Mouse (Mus musculus) CH12.LX (cell line): ENCODE measurements around the gene Tc2n. TPM values are rescaled to one million over a fixed set of nuclear protein-coding genes. Genes with fewer than 3 reads are reported as not detected.

Experiments
- DNase-seq: peaks from one replicate; pipeline ENCODE4 v3.0.0-alpha.2; 2013; ENCODE audit errors: extremely low read depth
- H3K27ac ChIP-seq: 2 replicates; pipeline ENCODE4 v1.5.1; 2012; ENCODE audit warnings: low read depth, mild to moderate bottlenecking, control low read depth, moderate library complexity; ENCODE audit not compliant: insufficient read depth
- H3K27me3 ChIP-seq: replicated peaks from 2 replicates; pipeline ENCODE3; 2012; ENCODE audit warnings: inconsistent platforms
- H3K36me3 ChIP-seq, 2 experiments: replicated peaks in 1 of 2; 2 replicates each; pipeline versions ENCODE3 to v1.6.1; 2012; ENCODE audit warnings: inconsistent platforms in 1 of 2, low read length in 1 of 2, mild to moderate bottlenecking in 1 of 2, mixed read lengths in 1 of 2, moderate library complexity in 1 of 2; ENCODE audit not compliant: control insufficient read depth in 1 of 2, insufficient read depth in 1 of 2
- H3K4me1 ChIP-seq, 2 experiments: 2 replicates each; pipeline ENCODE4 v1.6.1; 2012; ENCODE audit warnings: inconsistent platforms in 1 of 2, moderate library complexity in 1 of 2; ENCODE audit not compliant: insufficient read depth in 2 of 2, control insufficient read depth in 1 of 2
- H3K4me2 ChIP-seq: 2 replicates; pipeline ENCODE4 v1.6.1; 2012; ENCODE audit warnings: low read depth, mild to moderate bottlenecking, control low read depth; ENCODE audit not compliant: poor library complexity, insufficient read depth, severe bottlenecking
- H3K4me3 ChIP-seq, 3 experiments: fragments of 150-350 bp in 1 of 3; sonication (generic) in 1 of 3; replicated peaks in 1 of 3; 2 replicates each; pipeline versions ENCODE3 to v1.5.1; 2011 to 2012; ENCODE audit warnings: low read depth in 2 of 3, low read length in 2 of 3, mild to moderate bottlenecking in 2 of 3, moderate library complexity in 2 of 3, control low read depth in 1 of 3, improper control_type of control experiment in 1 of 3, inconsistent platforms in 1 of 3, mixed read lengths in 1 of 3; ENCODE audit not compliant: poor library complexity in 1 of 3
- H3K79me2 ChIP-seq: replicated peaks from 2 replicates; pipeline ENCODE4 v1.6.1; 2012; ENCODE audit warnings: mild to moderate bottlenecking, moderate library complexity; ENCODE audit not compliant: control insufficient read depth, poor library complexity, insufficient read depth, severe bottlenecking; ENCODE audit errors: extremely low read depth
- H3K9ac ChIP-seq: 2 replicates; pipeline ENCODE4 v1.6.1; 2012; ENCODE audit warnings: low read depth, mild to moderate bottlenecking, control low read depth, moderate library complexity; ENCODE audit not compliant: insufficient read depth
- H3K9me3 ChIP-seq: replicated peaks from 2 replicates; pipeline ENCODE3; 2012; ENCODE audit warnings: low read length, inconsistent platforms, mixed read lengths
- BHLHE40 ChIP-seq: IDR thresholded peaks from 2 replicates; pipeline ENCODE4 v1.6.1; 2011; ENCODE audit warnings: mild to moderate bottlenecking, low read depth, low read length, improper control_type of control experiment
- CHD1 ChIP-seq: IDR thresholded peaks from 2 replicates; pipeline ENCODE4 v1.6.1; 2012; ENCODE audit warnings: low read depth, low read length, improper control_type of control experiment, inconsistent platforms
- CHD2 ChIP-seq: IDR thresholded peaks from 2 replicates; pipeline ENCODE4 v1.6.1; 2011; ENCODE audit warnings: low read length, improper control_type of control experiment
- EP300 ChIP-seq: IDR thresholded peaks from 2 replicates; pipeline ENCODE4 v1.6.1; 2011; ENCODE audit warnings: low read length, improper control_type of control experiment
- ETS1 ChIP-seq: conservative IDR thresholded peaks from 2 replicates; pipeline ENCODE4 v1.6.1; 2012; ENCODE audit warnings: low read depth, mild to moderate bottlenecking, inconsistent platforms, low read length, improper control_type of control experiment, moderate library complexity
- GABPA ChIP-seq: IDR thresholded peaks from 2 replicates; pipeline ENCODE4 v1.6.1; 2012; ENCODE audit warnings: low read depth, low read length, improper control_type of control experiment, inconsistent platforms; ENCODE audit not compliant: insufficient replicate concordance
- IRF4 ChIP-seq: IDR thresholded peaks from 2 replicates; pipeline ENCODE4 v1.6.1; 2014; ENCODE audit warnings: low read depth, mild to moderate bottlenecking, inconsistent platforms, low read length, improper control_type of control experiment
- JUN ChIP-seq: IDR thresholded peaks from 2 replicates; pipeline ENCODE4 v1.6.1; 2011; ENCODE audit warnings: low read depth, mild to moderate bottlenecking, low read length, improper control_type of control experiment, moderate library complexity; ENCODE audit not compliant: insufficient read depth
- KAT2A ChIP-seq: IDR thresholded peaks from 2 replicates; pipeline ENCODE4 v1.6.1; 2012; ENCODE audit warnings: low read length, improper control_type of control experiment, inconsistent platforms; ENCODE audit not compliant: insufficient replicate concordance
- MAZ ChIP-seq: IDR thresholded peaks from 2 replicates; pipeline ENCODE4 v1.6.1; 2012; ENCODE audit warnings: low read depth, mild to moderate bottlenecking, inconsistent platforms, low read length, improper control_type of control experiment, moderate library complexity
- MEF2A ChIP-seq: IDR thresholded peaks from 2 replicates; pipeline ENCODE4 v1.6.1; 2014; ENCODE audit warnings: low read depth, mild to moderate bottlenecking, inconsistent platforms, low read length, improper control_type of control experiment, borderline replicate concordance
- MYC ChIP-seq: IDR thresholded peaks from 2 replicates; pipeline ENCODE4 v1.6.1; 2011; ENCODE audit warnings: low read depth, mild to moderate bottlenecking, improper control_type of control experiment, low read length
- PAX5 ChIP-seq: IDR thresholded peaks from 2 replicates; pipeline ENCODE4 v1.6.1; 2012; ENCODE audit warnings: low read length, inconsistent platforms, mixed read lengths
- POLR2A ChIP-seq: IDR thresholded peaks from 2 replicates; pipeline ENCODE4 v1.6.1; 2011; ENCODE audit warnings: low read depth, mild to moderate bottlenecking, improper control_type of control experiment, low read length
- POLR2AphosphoS2 ChIP-seq: IDR thresholded peaks from 2 replicates; pipeline ENCODE4 v1.6.1; 2011; ENCODE audit warnings: low read depth, low read length, improper control_type of control experiment
- RAD21 ChIP-seq: IDR thresholded peaks from 2 replicates; pipeline ENCODE4 v1.6.1; 2011; ENCODE audit warnings: low read depth, mild to moderate bottlenecking, low read length, improper control_type of control experiment, moderate library complexity
- SIN3A ChIP-seq: IDR thresholded peaks from 2 replicates; pipeline ENCODE4 v1.6.1; 2012; ENCODE audit warnings: low read length, improper control_type of control experiment, inconsistent platforms
- SMC3 ChIP-seq: IDR thresholded peaks from 2 replicates; pipeline ENCODE4 v1.6.1; 2011; ENCODE audit warnings: low read depth, low read length, improper control_type of control experiment
- TBP ChIP-seq: conservative IDR thresholded peaks from 2 replicates; pipeline ENCODE4 v1.6.1; 2011; ENCODE audit warnings: low read depth, low read length, improper control_type of control experiment
- UBTF ChIP-seq: IDR thresholded peaks from 2 replicates; pipeline ENCODE4 v1.6.1; 2012; ENCODE audit warnings: low read depth, mild to moderate bottlenecking, inconsistent platforms, low read length, improper control_type of control experiment, moderate library complexity
- USF2 ChIP-seq: conservative IDR thresholded peaks from 2 replicates; pipeline ENCODE4 v1.6.1; 2011; ENCODE audit warnings: low read depth, low read length, improper control_type of control experiment
- ZMIZ1 ChIP-seq: IDR thresholded peaks from 2 replicates; pipeline ENCODE4 v1.6.1; 2012; ENCODE audit warnings: low read depth, mild to moderate bottlenecking, inconsistent platforms, low read length, improper control_type of control experiment
- ZNF384 ChIP-seq: IDR thresholded peaks from 2 replicates; pipeline ENCODE4 v1.6.1; 2012; ENCODE audit warnings: low read depth, low read length, improper control_type of control experiment, inconsistent platforms
- dilution Hi-C: fragments of 300-500 bp; cut with MboI; formaldehyde crosslinking; loops from 2 replicates; pipeline ENCODE4 v1.14.3; 2020; ENCODE audit warnings: low sequenced_read_pairs; ENCODE audit not compliant: extremely low pct_unique_long_range_greater_than_20kb, extremely low pct_ligation_motif_present
- in situ Hi-C: fragments of 300-500 bp; cut with MboI; formaldehyde crosslinking; loops from 3 replicates; pipeline ENCODE4 v1.14.3; 2019; ENCODE audit warnings: low sequenced_read_pairs, low pct_ligation_motif_present, low pct_unique_long_range_greater_than_20kb, mixed read lengths
- polyA plus RNA-seq: library from polyadenylated mRNA; unstranded; fragments of >175 nt; gene quantifications from 2 replicates; pipeline ENCODE4 v1.2.1, GENCODE M21; 2012; ENCODE audit warnings: low read depth; ENCODE audit not compliant: insufficient read length
- total RNA-seq, 2 experiments: library from RNA; depleted of rRNA; stranded (reverse); fragments of 300-350 nt in 1 of 2; fragments of >200 nt in 1 of 2; gene quantifications; 2 replicates each; pipeline ENCODE4 v1.2.3; 2012 to 2014

Tc2n gene
- total and polyA plus RNA-seq, 3 experiments = under 0.01 to 0.10 TPM; not detected in 1

DNA sequence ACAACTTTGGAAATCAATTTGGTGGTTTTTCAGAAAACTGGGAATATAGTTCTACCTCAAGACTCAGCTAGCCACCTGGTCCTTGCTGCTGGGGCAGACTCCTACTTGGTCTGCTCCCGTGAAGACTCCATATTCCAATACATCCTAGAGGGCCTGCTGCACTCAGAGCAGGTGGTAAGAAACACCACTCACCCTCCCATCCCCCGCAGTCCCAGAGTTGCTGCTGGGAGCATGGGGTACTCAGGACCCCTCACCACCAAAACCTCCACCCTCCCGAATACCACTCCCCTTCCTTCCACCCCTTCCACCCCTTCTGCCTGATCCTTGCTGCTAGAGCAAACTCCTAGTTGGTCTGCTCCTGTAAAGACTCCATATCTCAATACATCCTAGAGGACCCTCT, 19.1 kb downstream of the Tc2n start:
- no peak overlapping the region for H3K9ac ChIP-seq
- TF ChIP-seq PAX5 (no peak), MEF2A (no peak), ZMIZ1 (no peak), USF2 (no peak), SMC3 (no peak), MYC (no peak), MAZ (no peak), UBTF (no peak), BHLHE40 (no peak), ETS1 (no peak), TBP (no peak), POLR2A (no peak), GABPA (no peak), IRF4 (no peak), RAD21 (no peak)
- H3K4me1 ChIP-seq = no peaks in the 10 kb centered on the region
- dilution Hi-C loops = no loop called here
- peaks cover 21% of the 10 kb centered on the region for H3K27me3 ChIP-seq
- no peaks in the 10 kb centered on the region for H3K9me3 ChIP-seq
- in situ Hi-C loops = no loop called here
- no peak for DNase-seq
- H3K36me3 ChIP-seq = no peaks in the 10 kb centered on the region
- no peak overlapping the region for H3K4me3 ChIP-seq
- H3K27ac ChIP-seq = no peak overlapping the region
- H3K79me2 ChIP-seq = no peaks in the 10 kb centered on the region
- no peak overlapping the region for H3K4me2 ChIP-seq

DNA sequence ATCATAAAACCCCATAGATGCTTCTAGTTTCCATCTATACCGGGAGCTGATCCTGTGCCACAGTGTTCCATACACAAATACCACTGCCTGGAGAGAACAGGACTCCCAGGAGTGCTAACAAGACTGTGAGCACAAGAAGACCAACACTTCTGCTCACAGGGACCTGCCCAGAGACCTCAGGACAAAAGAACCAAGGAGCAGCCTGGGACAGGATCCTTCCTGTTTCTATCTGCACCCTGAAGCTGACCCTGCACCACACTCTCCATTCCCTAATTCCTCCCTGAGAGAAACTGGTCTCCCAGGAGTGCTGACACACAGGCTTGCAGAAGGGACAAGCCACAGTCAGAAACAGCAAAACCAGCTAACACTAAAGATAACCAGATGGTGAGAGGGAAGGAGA, 21.8 kb downstream of the Tc2n start:
- DNase-seq = no peak
- no peaks in the 10 kb centered on the region for H3K4me1 ChIP-seq
- H3K79me2 ChIP-seq = no peaks in the 10 kb centered on the region
- H3K36me3 ChIP-seq = no peaks in the 10 kb centered on the region
- H3K27ac ChIP-seq = no peak overlapping the region
- H3K4me2 ChIP-seq = no peak overlapping the region
- TF ChIP-seq JUN (no peak), SIN3A (no peak), IRF4 (no peak), POLR2AphosphoS2 (no peak), CHD2 (no peak), ZNF384 (no peak), SMC3 (no peak), KAT2A (no peak), CHD1 (no peak), EP300 (no peak)
- no peak overlapping the region for H3K9ac ChIP-seq
- in situ Hi-C loops = no loop called here
- H3K9me3 ChIP-seq = no peaks in the 10 kb centered on the region
- H3K4me3 ChIP-seq = no peak overlapping the region
- dilution Hi-C loops = no loop called here
- peaks cover 21% of the 10 kb centered on the region for H3K27me3 ChIP-seq
